Mouse (Mus musculus): Measurements from ENCODE around the gene Myo15.

Gene Myo15

GRCm38 (mm10) chr11:60469039-60469438, at the start of gene Myo15:
TSS of gene Myo15 (plus strand) at chr11:60469339.
- 94% methylated on average over 3 of the region's 3 CpGs for WGBS

GRCm38 (mm10) chr11:60422046-60422668, 47.0 kb upstream of the Myo15 start:
- 60% methylated on average over 6 of the region's 6 CpGs for WGBS

GRCm38 (mm10) chr11:60423006-60423405, 46.1 kb upstream of the Myo15 start:
- 83% methylated on average over 1 of the region's 1 CpGs for WGBS

- WGBS = 82% methylated on average over 1 of the region's 1 CpGs
These were observed 42.7 kb upstream of the Myo15 start for GRCm38 (mm10) chr11:60426417-60426816.

GRCm38 (mm10) chr11:60427628-60428027, 41.5 kb upstream of the Myo15 start:
- WGBS = 97% methylated on average over 3 of the region's 3 CpGs

- 98% methylated on average over 1 of the region's 1 CpGs for WGBS
These were observed 34.0 kb upstream of the Myo15 start for GRCm38 (mm10) chr11:60435133-60435532.

GRCm38 (mm10) chr11:60436618-60437017, 32.5 kb upstream of the Myo15 start:
- 71% methylated on average over 3 of the region's 3 CpGs for WGBS

- 40% methylated on average over 1 of the region's 1 CpGs for WGBS
These were observed 29.5 kb upstream of the Myo15 start for GRCm38 (mm10) chr11:60439621-60440020.

- 67% methylated on average over 7 of the region's 7 CpGs for WGBS
These were observed 29.0 kb upstream of the Myo15 start for GRCm38 (mm10) chr11:60440176-60440575.

- WGBS = 73% methylated on average over 6 of the region's 6 CpGs
These were observed 26.2 kb upstream of the Myo15 start for GRCm38 (mm10) chr11:60442896-60443295.

GRCm38 (mm10) chr11:60444007-60444406, 25.1 kb upstream of the Myo15 start:
- WGBS = 85% methylated on average over 4 of the region's 4 CpGs

GRCm38 (mm10) chr11:60454080-60454744, 14.9 kb upstream of the Myo15 start, which contains the start of gene Drg2:
TSS of gene Drg2 (plus strand) at chr11:60454591.
- 5% methylated on average over 27 of the region's 27 CpGs for WGBS

GRCm38 (mm10) chr11:60454745-60455087, 14.4 kb upstream of the Myo15 start:
- 1% methylated on average over 17 of the region's 17 CpGs for WGBS

- WGBS = 84% methylated on average over 1 of the region's 1 CpGs
These were observed 11.2 kb upstream of the Myo15 start for GRCm38 (mm10) chr11:60457973-60458372.

- WGBS = 86% methylated on average over 2 of the region's 2 CpGs
These were observed 3.2 kb upstream of the Myo15 start for GRCm38 (mm10) chr11:60465943-60466380.

- 79% methylated on average over 9 of the region's 9 CpGs for WGBS
These were observed 1.6 kb downstream of the Myo15 start for GRCm38 (mm10) chr11:60470743-60471142.

GRCm38 (mm10) chr11:60474534-60474933, 5.4 kb downstream of the Myo15 start:
- 78% methylated on average over 5 of the region's 5 CpGs for WGBS

- 85% methylated on average over 5 of the region's 5 CpGs for WGBS
These were observed 6.7 kb downstream of the Myo15 start for GRCm38 (mm10) chr11:60475668-60476362.

- 50% methylated on average over 17 of the region's 17 CpGs for WGBS
These were observed 9.0 kb downstream of the Myo15 start for GRCm38 (mm10) chr11:60478121-60478520.

GRCm38 (mm10) chr11:60486267-60486666, 17.1 kb downstream of the Myo15 start:
- WGBS = 75% methylated on average over 3 of the region's 3 CpGs

GRCm38 (mm10) chr11:60492726-60493125, 23.6 kb downstream of the Myo15 start:
- 88% methylated on average over 5 of the region's 5 CpGs for WGBS

GRCm38 (mm10) chr11:60495692-60496091, 26.6 kb downstream of the Myo15 start:
- whole genome bisulfite sequencing = 69% methylated on average over 2 of the region's 2 CpGs

- WGBS = 89% methylated on average over 13 of the region's 13 CpGs
These were observed 38.1 kb downstream of the Myo15 start for GRCm38 (mm10) chr11:60507281-60507680.

Data from cerebral cortex, adult 2 months (tissue).